Mouse (Mus musculus): ENCODE results near the gene Edn2. TPM values are rescaled to one million over a fixed set of nuclear protein-coding genes. Genes with fewer than 3 reads are reported as not detected.

The Edn2 gene
- polyA plus RNA-seq (2014; fragmentation: Nextera tagmentation; extraction: Ambion mirVana) = 3.0 and 4.0 TPM in 2 replicates

- Histone ChIP-seq H3K9me3 (ENCODE audit: control insufficient read depth, low read length) (no peaks in the 10 kb centered on the region), H3K27ac (replicated peaks; ENCODE audit: low read depth, low read length) (no peak within 1 kb of the TSS; the same call in 1 of the 2 replicates), H3K4me2 (ENCODE audit: low read depth, low read length) (peak within 1 kb of the TSS; percentile 44), H3K9ac (ENCODE audit: low read depth, low read length) (0 out of 2 replicates have a peak within 1 kb of the TSS, but pooled peaks have one; percentile 20), H3K36me3 (ENCODE audit: control insufficient read depth, insufficient read depth, low read length) (no peaks in the 10 kb centered on the region), H3K4me3 (ENCODE audit: low read depth, low read length) (peak within 1 kb of the TSS; percentile 22; the same call in 1 of the 2 replicates), H3K4me1 (ENCODE audit: control insufficient read depth, insufficient read depth, low read length) (peaks cover 27% of the 10 kb centered on the region), H3K27me3 (replicated peaks; ENCODE audit: control insufficient read depth, insufficient read depth, low read length) (no peaks in the 10 kb centered on the region)
- peak; percentile 84 for ATAC-seq (ENCODE audit: low read depth)
- 45% methylated on average over 22 of the region's 29 CpGs for WGBS
- peak; percentile 91 for DNase-seq (ENCODE audit: low spot score)
Observed at GRCm38 (mm10) chr4:120161166-120161949, at the start of gene Edn2. Gene Edn2, plus strand, starts transcription at chr4:120161206.

DNA sequence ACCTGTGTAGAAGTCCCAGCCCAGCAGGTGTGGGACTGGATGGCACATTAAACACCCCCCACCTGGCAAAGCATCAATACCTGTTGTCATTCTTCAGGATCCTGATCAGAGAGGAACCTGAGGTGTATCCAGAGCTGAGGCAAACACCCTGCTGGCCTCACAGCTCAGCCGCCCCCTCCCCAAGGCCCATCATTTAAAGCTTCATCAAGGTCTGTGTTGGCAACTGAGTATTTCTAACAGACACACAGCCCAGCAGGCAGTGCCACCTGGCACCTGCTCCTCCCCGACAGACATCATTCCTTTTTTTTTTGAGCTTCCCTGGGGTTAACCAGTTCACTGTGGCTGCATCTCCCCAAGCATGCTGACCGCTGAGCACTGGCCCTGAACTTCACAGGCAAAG is 45.5 kb upstream of the Edn2 start:
- no peak overlapping the region for H3K27ac ChIP-seq (replicated peaks; ENCODE audit: low read depth, low read length)
- no peaks in the 10 kb centered on the region for H3K36me3 ChIP-seq (ENCODE audit: control insufficient read depth, insufficient read depth, low read length)
- 94% methylated on average over 3 of the region's 3 CpGs for WGBS
- no peaks in the 10 kb centered on the region for H3K4me1 ChIP-seq (ENCODE audit: control insufficient read depth, insufficient read depth, low read length)
- no peak overlapping the region for H3K4me2 ChIP-seq (ENCODE audit: low read depth, low read length)
- H3K9ac ChIP-seq (ENCODE audit: low read depth, low read length) = no peak overlapping the region
- H3K4me3 ChIP-seq (ENCODE audit: low read depth, low read length) = no peak overlapping the region
- DNase-seq (ENCODE audit: low spot score) (no peak), ATAC-seq (ENCODE audit: low read depth) (no peak)
- H3K9me3 ChIP-seq (ENCODE audit: control insufficient read depth, low read length) = no peaks in the 10 kb centered on the region
- H3K27me3 ChIP-seq (replicated peaks; ENCODE audit: control insufficient read depth, insufficient read depth, low read length) = no peaks in the 10 kb centered on the region

- no peak for DNase-seq (ENCODE audit: low spot score)
- Histone ChIP-seq H3K4me2 (ENCODE audit: low read depth, low read length) (no peak overlapping the region), H3K4me1 (ENCODE audit: control insufficient read depth, insufficient read depth, low read length) (no peaks in the 10 kb centered on the region), H3K27ac (replicated peaks; ENCODE audit: low read depth, low read length) (no peak overlapping the region), H3K9me3 (ENCODE audit: control insufficient read depth, low read length) (no peaks in the 10 kb centered on the region), H3K4me3 (ENCODE audit: low read depth, low read length) (no peak overlapping the region), H3K36me3 (ENCODE audit: control insufficient read depth, insufficient read depth, low read length) (no peaks in the 10 kb centered on the region), H3K9ac (ENCODE audit: low read depth, low read length) (no peak overlapping the region), H3K27me3 (replicated peaks; ENCODE audit: control insufficient read depth, insufficient read depth, low read length) (no peaks in the 10 kb centered on the region)
- WGBS = 91% methylated on average over 1 of the region's 1 CpGs
- ATAC-seq (ENCODE audit: low read depth) = no peak
Observed at GRCm38 (mm10) chr4:120116312-120116711, 44.7 kb upstream of the Edn2 start.

GRCm38 (mm10) chr4:120120276-120120675 is 40.7 kb upstream of the Edn2 start:
- H3K9me3 ChIP-seq (ENCODE audit: control insufficient read depth, low read length) = no peaks in the 10 kb centered on the region
- no peak overlapping the region for H3K4me2 ChIP-seq (ENCODE audit: low read depth, low read length)
- H3K27me3 ChIP-seq (replicated peaks; ENCODE audit: control insufficient read depth, insufficient read depth, low read length) = no peaks in the 10 kb centered on the region
- DNase-seq (ENCODE audit: low spot score) = peak; percentile 55
- H3K9ac ChIP-seq (ENCODE audit: low read depth, low read length) = no peak overlapping the region
- H3K36me3 ChIP-seq (ENCODE audit: control insufficient read depth, insufficient read depth, low read length) = no peaks in the 10 kb centered on the region
- H3K4me1 ChIP-seq (ENCODE audit: control insufficient read depth, insufficient read depth, low read length) = no peaks in the 10 kb centered on the region
- no peak overlapping the region for H3K4me3 ChIP-seq (ENCODE audit: low read depth, low read length)
- 34% methylated on average over 8 of the region's 8 CpGs for WGBS
- 0 out of 2 replicates have a peak, but pooled peaks have one; percentile 50 for ATAC-seq (ENCODE audit: low read depth)
- no peak overlapping the region for H3K27ac ChIP-seq (replicated peaks; ENCODE audit: low read depth, low read length)

- Histone ChIP-seq H3K9me3 (ENCODE audit: control insufficient read depth, low read length) (no peaks in the 10 kb centered on the region), H3K27ac (replicated peaks; ENCODE audit: low read depth, low read length) (no peak overlapping the region), H3K27me3 (replicated peaks; ENCODE audit: control insufficient read depth, insufficient read depth, low read length) (no peaks in the 10 kb centered on the region), H3K4me3 (ENCODE audit: low read depth, low read length) (no peak overlapping the region), H3K4me2 (ENCODE audit: low read depth, low read length) (no peak overlapping the region), H3K36me3 (ENCODE audit: control insufficient read depth, insufficient read depth, low read length) (no peaks in the 10 kb centered on the region), H3K9ac (ENCODE audit: low read depth, low read length) (no peak overlapping the region), H3K4me1 (ENCODE audit: control insufficient read depth, insufficient read depth, low read length) (no peaks in the 10 kb centered on the region)
- WGBS = 82% methylated on average over 6 of the region's 6 CpGs
- ATAC-seq (ENCODE audit: low read depth) (no peak), DNase-seq (ENCODE audit: low spot score) (no peak)
Observed at GRCm38 (mm10) chr4:120124656-120125055, 36.4 kb upstream of the Edn2 start.

- no peaks in the 10 kb centered on the region for H3K27me3 ChIP-seq (replicated peaks; ENCODE audit: control insufficient read depth, insufficient read depth, low read length)
- H3K27ac ChIP-seq (replicated peaks; ENCODE audit: low read depth, low read length) = no peak overlapping the region
- H3K4me1 ChIP-seq (ENCODE audit: control insufficient read depth, insufficient read depth, low read length) = no peaks in the 10 kb centered on the region
- no peaks in the 10 kb centered on the region for H3K9me3 ChIP-seq (ENCODE audit: control insufficient read depth, low read length)
- H3K4me3 ChIP-seq (ENCODE audit: low read depth, low read length) = no peak overlapping the region
- 71% methylated on average over 6 of the region's 6 CpGs for WGBS
- peak; percentile 24 for DNase-seq (ENCODE audit: low spot score)
- no peak overlapping the region for H3K4me2 ChIP-seq (ENCODE audit: low read depth, low read length)
- H3K36me3 ChIP-seq (ENCODE audit: control insufficient read depth, insufficient read depth, low read length) = no peaks in the 10 kb centered on the region
- no peak overlapping the region for H3K9ac ChIP-seq (ENCODE audit: low read depth, low read length)
- no peak for ATAC-seq (ENCODE audit: low read depth)
Observed at GRCm38 (mm10) chr4:120126047-120126446, 35.0 kb upstream of the Edn2 start.

GRCm38 (mm10) chr4:120127333-120127732 is 33.7 kb upstream of the Edn2 start:
- Histone ChIP-seq H3K4me1 (ENCODE audit: control insufficient read depth, insufficient read depth, low read length) (no peaks in the 10 kb centered on the region), H3K9me3 (ENCODE audit: control insufficient read depth, low read length) (no peaks in the 10 kb centered on the region), H3K4me2 (ENCODE audit: low read depth, low read length) (no peak overlapping the region), H3K36me3 (ENCODE audit: control insufficient read depth, insufficient read depth, low read length) (no peaks in the 10 kb centered on the region), H3K4me3 (ENCODE audit: low read depth, low read length) (no peak overlapping the region), H3K27me3 (replicated peaks; ENCODE audit: control insufficient read depth, insufficient read depth, low read length) (no peaks in the 10 kb centered on the region), H3K9ac (ENCODE audit: low read depth, low read length) (no peak overlapping the region), H3K27ac (replicated peaks; ENCODE audit: low read depth, low read length) (no peak overlapping the region)
- DNase-seq (ENCODE audit: low spot score) (no peak), ATAC-seq (ENCODE audit: low read depth) (no peak)
- WGBS = 76% methylated on average over 3 of the region's 3 CpGs

DNA sequence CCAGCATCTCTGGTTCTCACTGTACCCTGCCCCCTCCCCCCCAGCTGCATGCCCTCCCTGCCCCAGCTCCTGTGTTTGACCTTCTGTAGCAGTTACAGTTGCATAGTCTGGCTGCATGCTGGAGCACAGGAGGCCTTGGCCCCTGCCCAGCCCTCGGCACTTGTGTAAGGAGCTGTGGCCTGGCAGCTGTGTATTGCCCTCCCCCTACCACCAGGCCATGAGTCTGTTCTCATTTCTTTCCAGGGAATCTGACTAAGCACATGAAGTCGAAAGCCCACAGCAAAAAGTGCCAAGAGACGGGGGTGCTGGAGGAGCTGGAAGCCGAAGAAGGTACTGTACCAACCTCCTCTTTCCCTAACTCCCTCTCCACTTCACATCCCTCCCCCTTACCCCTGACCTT is 33.0 kb upstream of the Edn2 start:
- H3K4me3 ChIP-seq (ENCODE audit: low read depth, low read length) = no peak overlapping the region
- no peaks in the 10 kb centered on the region for H3K36me3 ChIP-seq (ENCODE audit: control insufficient read depth, insufficient read depth, low read length)
- WGBS = 65% methylated on average over 4 of the region's 4 CpGs
- no peak overlapping the region for H3K27ac ChIP-seq (replicated peaks; ENCODE audit: low read depth, low read length)
- DNase-seq (ENCODE audit: low spot score) = peak; percentile 62
- no peaks in the 10 kb centered on the region for H3K27me3 ChIP-seq (replicated peaks; ENCODE audit: control insufficient read depth, insufficient read depth, low read length)
- H3K4me2 ChIP-seq (ENCODE audit: low read depth, low read length) = no peak overlapping the region
- H3K4me1 ChIP-seq (ENCODE audit: control insufficient read depth, insufficient read depth, low read length) = no peaks in the 10 kb centered on the region
- H3K9ac ChIP-seq (ENCODE audit: low read depth, low read length) = no peak overlapping the region
- ATAC-seq (ENCODE audit: low read depth) = no peak
- H3K9me3 ChIP-seq (ENCODE audit: control insufficient read depth, low read length) = no peaks in the 10 kb centered on the region
